Mouse (Mus musculus): ENCODE measurements around the gene Zfp341.

Gene Zfp341

GRCm38 (mm10) chr2:154613118-154614115, at the start of gene Zfp341, which contains the start of gene 4930519P11Rik:
Zfp341 (plus strand) TSS chr2:154613297.
4930519P11Rik (minus strand) TSS chr2:154613437.
- DNase-seq = peak; percentile 91

DNA sequence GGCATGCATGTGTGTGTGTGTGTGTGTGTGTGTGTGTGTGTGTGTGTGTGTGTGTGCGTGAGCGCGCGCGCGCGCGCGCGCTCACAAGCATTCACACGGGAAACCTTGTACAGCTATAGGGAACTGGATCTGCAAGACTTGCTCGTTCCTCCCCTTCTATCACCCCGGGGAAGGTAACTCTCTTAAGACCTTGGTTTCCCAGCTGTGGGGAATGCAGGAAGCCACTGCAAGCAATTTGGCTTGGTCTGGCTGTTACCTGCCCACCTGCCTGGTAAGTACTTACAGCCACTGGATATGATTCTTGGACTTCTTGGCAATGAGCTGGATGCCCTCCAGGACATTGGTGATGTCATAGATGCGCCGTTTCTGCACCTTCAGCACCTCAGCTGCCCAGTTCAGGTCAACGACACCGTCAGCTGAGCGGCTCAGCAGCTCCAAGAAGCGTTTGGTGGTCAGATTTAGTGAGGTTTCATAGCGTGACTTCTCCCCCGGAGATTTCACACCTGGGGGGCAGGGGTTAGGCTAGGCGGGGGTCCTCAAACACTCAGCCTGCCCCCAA, 49.4 kb upstream of the Zfp341 start:
- DNase-seq = peak; percentile 88

DNA sequence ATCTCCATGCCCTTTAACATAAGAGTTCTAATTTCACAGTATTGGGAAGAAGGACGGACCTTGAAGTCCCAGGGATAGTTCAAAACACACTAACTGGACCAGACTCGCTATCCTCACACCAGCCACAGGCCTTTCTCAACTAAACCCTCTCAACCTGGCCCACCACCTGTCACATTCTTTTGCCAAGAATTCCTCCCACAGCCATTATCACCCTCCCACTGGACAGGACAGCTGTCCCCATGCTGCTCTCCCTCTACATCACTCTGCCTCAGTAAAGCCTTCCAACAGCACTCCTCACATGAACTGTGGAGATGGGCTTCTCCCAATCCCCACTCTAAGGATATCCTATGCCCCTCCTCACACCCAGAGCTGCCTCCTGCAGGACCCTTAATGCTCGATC, 47.5 kb upstream of the Zfp341 start:
- no peak for DNase-seq

DNA sequence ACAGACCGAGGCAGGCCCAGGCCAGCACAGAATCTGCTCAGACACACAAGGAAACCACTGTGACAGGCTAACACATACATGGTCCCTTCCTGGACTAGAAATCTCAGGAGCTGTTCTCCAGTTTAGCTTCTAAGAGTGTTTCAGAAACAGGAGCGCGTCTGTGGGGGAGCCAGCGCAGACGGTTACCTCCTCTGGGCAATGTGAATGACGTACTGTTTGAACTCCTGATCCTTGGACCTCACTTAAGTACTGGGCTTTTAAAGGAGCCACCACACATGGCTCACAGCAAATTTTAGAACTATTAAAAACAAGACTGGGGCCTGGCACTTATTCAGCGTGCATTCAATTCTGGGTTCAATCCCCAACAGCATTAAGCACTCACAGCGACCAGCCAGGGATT, 46.5 kb upstream of the Zfp341 start:
- DNase-seq = peak; percentile 62

- DNase-seq = no peak
These were observed 45.3 kb upstream of the Zfp341 start for GRCm38 (mm10) chr2:154567766-154568165.

DNA sequence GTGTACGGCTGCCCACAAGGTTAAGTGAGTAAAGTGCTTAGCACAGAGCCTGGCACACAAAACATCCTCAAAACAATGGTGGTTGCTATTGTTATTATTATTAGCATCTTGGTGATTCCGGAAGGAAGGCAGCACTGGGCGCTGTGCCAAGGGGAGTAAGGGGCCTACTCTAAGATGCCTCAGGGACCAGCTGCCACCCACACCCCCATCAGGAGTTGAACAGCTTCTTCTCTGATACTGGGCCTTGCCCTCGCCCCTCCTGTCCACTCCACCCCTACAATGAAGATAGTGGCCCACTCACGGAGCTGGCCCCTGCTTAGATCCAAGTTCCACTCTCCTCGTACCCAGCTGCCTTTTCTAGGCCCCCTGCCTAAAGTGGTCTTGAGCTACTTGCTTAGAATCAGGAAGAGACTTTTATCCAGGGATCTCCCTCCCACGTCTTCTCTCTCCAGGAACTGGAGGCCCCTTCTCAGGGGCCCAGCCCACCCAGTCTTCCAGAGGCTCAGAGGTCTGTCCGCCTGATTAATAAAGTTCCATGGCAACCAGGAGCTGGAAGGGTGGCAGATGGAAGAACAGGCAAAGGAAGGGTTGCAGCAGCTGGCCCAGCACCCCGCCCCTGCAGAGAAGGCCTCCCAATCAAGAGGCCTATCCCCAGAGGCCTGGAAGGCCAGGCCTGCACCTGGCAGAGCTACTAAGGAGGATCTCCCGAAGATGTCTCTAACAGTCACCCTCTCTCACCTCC, 44.6 kb upstream of the Zfp341 start:
- no peak for DNase-seq

DNA sequence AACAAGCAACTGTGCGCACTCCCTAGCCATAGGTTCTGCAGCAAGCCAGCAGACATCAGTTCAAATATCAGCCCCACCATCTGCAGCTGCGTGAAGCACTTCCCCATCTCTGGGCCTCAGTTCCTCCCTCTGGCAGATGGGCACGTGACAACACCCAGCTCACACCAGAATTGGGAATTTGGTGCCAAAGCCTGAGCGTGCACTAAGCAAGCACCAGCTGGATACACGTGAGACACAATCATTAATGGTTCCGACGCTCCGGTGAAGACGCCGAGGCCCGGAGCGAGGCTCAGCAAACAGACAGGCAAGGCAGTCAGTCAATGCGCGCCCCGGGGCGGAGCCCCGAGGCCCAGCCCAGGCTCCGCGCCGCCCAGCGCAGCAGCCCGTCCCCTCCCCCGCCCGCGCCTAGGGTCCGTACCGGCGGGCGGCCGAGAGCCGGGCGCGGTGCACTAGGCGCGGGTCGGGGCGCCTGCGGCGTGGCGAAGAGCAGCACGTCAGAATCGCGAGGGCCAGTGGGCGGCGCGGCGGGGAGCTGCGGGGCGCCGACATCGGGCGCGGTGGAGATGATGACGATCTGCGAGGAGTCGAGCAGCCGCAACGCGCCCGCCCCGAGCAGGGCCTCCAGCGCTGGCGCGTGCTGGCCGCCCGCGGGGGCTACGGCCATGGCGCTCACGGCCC, 43.9 kb upstream of the Zfp341 start:
- peak; percentile 32 for DNase-seq

DNA sequence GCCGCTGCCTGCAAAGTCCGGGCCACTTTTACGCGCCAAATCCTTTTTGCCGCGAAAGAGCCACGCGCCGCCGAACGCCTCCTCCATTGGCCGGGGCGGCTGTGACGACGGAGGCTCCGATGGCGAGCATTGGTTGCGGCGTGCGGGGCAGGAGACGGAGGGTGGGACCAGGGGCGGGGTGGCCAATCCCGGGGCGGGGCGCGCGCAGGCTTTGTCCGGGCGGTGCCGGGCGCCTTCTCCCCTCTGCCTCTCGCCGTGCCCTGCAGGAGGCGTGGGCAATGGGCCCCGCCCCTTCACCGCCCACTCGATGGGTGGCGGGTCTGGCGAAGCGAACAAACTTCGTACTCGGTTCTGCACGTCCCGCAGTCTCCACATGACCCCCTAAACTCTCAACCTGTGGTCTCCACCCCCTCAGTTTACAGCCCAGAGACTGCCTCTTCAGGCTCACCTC, 43.2 kb upstream of the Zfp341 start, which contains the start of gene E2f1:
Gene E2f1, minus strand, starts transcription at position 57 of the 451 bp plus-strand sequence.
- peak; percentile 92 for DNase-seq

- DNase-seq = no peak
These were observed 42.4 kb upstream of the Zfp341 start for GRCm38 (mm10) chr2:154570666-154571065.

DNA sequence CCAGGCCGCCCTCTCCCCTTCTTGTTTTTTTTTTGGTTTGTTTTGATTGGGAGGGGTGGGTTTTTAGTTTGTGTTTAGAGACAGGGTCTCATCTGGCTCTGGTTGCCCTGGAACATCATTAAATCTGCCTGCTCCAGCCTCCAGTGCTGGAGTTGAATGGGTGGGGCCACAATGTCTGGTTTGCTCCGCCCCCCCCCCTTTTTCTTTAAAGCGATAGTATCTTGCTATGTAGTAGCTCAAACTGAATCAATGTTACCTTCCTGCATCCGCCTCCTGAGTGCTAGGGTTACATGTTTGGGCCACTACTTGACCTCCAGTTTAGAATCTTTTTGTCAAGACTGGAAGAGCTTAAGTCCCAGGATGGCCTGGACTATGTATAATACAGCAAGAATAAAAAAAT, 41.8 kb upstream of the Zfp341 start:
- no peak for DNase-seq

DNA sequence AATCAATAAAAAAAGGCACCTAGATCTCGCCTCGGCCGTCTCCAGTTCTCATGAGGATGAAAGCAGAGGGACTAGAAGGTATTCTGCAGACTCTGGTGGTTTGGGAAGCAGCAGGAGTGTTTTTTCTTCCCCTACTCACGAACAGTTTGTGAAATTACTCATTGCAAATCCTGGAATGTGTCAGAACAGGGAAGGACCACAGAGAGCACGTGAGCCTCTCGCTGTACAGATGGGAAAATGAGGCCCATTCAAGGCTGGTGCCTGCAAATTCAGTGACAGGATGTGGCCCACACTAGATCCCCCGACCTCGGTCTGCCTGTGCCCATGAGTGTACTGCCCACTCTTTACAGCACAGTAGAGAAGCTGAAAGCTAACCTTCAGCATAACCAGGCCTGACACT, 41.1 kb upstream of the Zfp341 start:
- DNase-seq = no peak

- no peak for DNase-seq
These were observed 40.1 kb upstream of the Zfp341 start for GRCm38 (mm10) chr2:154572996-154573395.

DNA sequence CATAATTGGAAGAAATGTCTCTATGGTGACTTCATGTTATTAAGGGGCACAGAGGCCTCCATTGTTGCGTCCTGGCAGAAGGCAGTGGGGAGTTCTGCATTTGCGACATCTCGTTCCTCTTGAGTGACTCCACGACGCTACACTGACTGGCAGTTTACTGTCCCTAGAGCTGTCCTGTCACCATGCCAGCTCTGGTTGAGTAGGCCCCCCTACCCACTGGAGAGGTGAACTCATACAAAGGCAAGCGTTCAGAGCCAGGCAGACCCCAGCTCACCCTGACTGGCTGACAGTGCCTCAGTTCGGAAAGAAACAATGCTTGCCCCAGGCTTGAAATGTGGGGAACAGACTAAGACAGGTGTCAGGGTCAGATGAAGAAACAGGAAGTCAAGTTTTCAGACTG, 38.8 kb upstream of the Zfp341 start:
- no peak for DNase-seq

GRCm38 (mm10) chr2:154576876-154577743, 36.0 kb upstream of the Zfp341 start:
- DNase-seq = no peak

- no peak for DNase-seq
These were observed 35.4 kb upstream of the Zfp341 start for GRCm38 (mm10) chr2:154577744-154578067.

DNA sequence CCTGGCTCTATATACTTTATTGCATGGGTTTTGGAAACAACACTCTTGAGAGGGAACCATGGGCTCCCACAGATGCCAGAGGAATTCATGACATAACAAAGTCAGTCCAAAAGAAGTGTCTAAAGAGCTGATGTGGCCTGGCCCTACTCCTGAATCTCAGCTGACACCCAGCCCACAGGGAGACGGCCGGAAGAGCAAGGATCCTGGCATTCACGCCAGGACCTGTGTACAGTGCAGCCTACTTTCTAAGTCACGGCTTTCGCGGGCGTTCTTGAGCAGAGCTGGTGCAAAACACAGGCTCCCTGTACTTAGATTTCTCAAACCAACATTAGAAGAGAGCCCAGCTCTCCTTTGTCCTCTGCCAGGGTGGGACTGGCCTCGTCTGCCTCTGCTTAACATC, 32.5 kb upstream of the Zfp341 start:
- no peak for DNase-seq

DNA sequence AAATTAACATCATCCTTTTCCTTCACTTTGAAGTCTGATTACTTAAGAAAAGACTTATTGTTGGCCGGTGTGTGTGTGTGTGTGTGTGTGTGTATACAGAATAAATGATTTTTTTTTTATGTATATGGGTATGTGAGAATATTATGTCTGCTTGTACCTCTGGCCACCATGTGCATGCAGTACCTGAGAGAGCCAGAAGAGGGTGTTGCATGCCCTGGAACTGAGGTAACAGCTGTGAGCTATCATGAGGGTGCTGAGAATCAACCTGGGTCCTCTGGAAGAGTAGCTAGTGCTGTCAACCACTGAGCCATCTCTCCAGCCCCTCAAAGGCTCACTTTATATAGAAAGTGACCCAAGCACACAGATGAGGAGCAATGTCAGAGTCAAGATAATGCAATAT, 31.7 kb upstream of the Zfp341 start:
- DNase-seq = no peak

GRCm38 (mm10) chr2:154583906-154584872, 28.9 kb upstream of the Zfp341 start:
- DNase-seq = no peak

GRCm38 (mm10) chr2:154584931-154585601, 28.0 kb upstream of the Zfp341 start:
- DNase-seq = no peak

- peak; percentile 42 for DNase-seq
These were observed 26.7 kb upstream of the Zfp341 start for GRCm38 (mm10) chr2:154586405-154586804.
